Mouse (Mus musculus) cerebellum, adult 11 months (tissue): ENCODE data around the gene Brwd1.
"Not testable (repeated sequence)": the region's sequence is repeated elsewhere in the genome, so short reads cannot be mapped to it uniquely, and the experiment has no call there.

Experiments used
- DNase-seq: peaks from one replicate; pipeline ENCODE4 v3.0.0; 2022

Gene Brwd1

DNA sequence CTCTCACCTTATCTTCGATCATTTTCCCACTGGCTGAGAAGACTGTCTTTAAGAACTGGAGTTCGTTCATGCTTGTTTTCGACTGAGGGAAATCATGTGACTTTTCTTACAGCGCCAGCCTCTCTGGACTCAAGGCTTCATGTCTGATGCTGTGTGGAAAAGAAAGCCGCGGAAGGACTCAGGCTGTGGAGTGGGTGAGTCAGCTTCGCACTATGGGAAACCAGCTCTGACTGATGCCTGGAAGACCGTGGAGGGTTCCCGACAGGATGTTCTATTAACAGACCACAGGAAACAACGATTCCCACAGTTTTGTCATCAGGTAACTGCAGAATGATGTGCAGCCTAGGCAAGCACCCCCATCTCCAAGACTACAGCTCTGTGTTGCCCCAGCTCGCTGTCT is 114.9 kb downstream of the Brwd1 start:
- no peak for DNase-seq

DNA sequence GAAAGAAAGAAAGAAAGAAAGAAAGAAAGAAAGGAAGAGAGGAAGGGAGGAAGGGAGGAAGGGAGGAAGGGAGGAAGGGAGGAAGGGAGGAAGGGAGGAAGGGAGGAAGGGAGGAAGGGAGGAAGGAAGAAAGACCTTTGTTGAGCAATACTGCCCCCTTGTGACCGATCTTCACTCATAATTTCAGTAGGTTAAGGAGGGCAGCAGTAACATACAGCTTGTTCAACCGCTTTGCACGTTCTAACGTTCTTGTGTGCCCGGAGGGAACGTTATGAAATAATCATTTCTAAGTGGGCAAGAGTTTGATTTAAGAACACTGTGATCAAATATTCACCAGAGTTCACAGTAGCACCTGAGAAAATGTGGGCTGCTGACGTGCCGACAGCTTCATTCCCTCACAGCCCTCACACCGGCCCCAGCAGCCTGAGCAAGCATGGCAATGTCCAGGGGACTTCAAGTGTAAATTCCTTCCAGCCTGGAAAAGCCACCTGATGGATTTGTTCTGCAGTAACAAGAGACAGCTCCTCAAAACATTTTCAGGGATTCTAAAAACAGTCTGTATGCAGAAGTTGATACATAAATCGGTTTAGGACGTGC is 117.8 kb downstream of the Brwd1 start:
- no peak for DNase-seq

DNA sequence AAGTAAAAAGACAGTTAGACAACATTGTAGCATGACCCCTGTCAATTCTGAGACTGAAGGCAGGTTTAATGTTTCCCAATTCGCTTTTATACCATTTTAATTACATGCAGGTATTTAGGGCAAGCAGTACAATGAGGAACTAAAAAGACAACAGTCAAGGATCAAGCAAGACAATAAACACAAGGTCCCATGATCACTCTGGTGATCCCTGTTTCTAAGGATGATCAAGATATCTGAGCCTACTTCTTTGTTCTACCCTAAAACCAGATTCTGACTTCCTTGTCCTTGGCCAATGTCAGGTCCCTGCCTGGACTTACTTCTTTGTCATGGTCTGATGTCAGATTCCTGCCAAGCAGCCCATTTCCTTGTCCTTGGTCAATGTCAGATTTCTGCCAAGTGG is 120.8 kb downstream of the Brwd1 start:
- DNase-seq, result not testable (repeated sequence)

DNA sequence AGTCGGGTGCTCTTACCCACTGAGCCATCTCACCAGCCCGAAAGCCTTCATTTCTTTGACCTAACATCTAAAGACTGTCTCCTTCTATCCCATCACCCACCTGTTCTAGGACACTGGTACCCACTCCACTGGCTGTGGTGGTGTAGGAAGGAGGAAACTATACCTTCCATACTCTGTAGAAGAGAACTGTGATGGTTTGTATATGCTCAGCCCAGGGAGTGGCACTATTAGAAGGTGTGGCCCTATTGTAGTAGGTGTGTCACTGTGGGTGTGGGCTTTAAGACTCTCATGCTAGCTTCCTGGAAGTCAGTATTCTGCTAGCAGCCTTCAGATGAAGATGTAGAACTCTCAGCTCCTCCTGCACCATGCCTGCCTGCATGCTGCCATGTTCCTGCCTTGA is 121.6 kb downstream of the Brwd1 start:
- not testable (repeated sequence) for DNase-seq

DNA sequence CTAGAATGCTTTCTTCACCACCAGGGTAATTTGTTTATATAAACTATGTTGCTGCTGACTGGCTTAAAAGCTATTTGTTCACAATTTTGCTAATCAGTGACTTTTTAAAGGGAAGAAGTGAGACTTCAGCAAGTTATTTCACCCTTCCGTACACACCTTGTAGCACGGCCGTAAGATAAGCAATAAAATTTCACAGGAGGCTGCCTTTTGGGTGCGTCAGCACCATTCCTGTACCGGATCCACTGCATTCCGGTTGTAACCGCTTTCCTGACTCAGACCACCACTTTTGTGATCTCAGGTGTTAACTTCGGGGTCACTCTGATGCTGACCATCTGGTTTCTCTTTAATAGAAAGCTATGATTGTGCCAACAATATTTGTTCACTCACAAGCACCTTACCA is 124.2 kb downstream of the Brwd1 start:
- DNase-seq, result no peak

DNA sequence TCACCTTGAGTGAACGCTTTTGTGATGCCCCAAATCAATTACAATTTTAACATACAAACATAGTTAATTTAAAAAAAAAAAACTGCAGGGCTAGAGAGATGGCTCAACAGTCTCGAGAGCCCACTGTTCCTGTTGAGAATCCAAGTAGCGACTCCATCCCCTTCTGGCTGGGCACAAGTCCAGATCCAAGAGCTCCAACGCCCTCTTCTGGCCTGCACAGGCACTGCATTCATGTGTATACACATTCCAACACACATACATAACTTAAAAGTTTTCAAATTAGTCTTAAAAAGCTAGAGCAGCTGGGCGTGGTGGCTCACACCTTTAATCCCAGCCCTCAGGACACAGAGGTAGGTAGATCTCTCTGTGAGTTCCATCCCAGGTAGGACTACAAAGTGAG is 125.7 kb downstream of the Brwd1 start:
- DNase-seq, result no peak

DNA sequence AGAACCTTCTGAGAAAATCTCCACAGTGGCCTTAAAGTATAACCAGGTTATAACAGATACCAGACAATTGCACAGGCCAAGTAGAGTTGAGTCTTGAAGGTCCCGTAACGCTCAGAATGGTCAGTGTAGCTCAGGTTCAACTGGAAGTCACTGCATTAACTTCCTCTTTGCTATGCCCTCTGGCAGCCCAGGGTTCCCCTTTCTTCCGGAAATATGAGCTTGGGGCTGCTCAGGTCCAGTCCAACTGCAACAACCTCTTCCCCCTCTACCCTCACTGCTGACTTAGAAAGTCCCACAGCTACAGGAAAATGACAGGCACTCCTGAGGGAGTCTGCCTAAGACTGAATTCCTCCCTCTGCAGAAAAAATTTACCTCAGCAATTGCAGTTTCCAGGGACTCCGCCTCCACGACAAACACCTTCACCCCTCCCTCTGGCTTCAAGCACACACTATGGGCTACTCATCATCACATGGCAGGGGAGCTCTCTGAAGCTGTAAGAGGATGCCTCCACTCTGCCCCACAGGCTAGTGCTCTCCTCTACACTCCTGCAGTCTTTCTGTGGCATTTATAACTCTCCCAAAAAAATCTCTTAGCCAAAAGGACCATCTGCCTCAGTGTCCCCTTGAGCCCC is 126.5 kb downstream of the Brwd1 start:
- no peak for DNase-seq

DNA sequence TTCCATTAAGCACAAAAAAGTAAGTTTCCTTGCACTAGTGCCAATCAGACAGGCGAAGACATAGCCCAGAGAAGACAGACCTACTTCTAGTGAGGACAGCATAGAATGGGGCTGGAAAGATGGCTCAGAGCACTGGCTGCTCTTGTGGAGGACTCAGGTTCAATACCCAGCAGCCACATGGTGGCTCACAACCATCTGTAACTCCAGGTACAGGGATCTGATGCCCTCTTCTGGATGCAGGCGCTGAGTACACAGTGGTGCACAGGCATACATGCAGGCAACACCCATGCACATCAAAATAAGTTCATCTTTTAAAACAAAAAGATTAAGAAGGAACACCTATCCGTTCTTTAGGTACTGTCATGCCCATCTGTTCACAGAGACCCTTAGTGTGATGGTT is 128.0 kb downstream of the Brwd1 start:
- no peak for DNase-seq

DNA sequence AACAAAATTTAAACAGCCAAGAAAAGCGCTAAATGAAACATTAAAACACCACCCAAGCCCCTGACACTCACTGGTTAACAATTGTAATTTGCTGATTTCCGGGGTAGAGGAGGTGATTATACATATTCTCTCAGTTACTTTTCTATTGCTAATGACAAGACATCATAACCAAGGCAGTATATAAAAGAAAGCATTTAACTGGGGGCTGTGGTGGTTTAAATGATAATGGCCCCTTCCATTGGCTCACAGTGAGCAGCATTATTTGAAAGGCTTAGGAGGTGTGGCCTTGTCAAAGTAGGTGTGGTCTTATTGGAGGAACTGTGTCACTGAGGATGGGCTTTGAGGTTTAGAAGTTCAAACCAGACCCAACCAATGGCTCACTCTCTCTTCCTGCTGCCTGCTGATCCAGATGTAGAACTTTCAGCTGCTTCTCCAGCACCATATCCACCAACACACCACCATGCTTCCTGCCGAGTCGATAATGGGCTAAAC is 129.1 kb downstream of the Brwd1 start:
- DNase-seq, result no peak

DNA sequence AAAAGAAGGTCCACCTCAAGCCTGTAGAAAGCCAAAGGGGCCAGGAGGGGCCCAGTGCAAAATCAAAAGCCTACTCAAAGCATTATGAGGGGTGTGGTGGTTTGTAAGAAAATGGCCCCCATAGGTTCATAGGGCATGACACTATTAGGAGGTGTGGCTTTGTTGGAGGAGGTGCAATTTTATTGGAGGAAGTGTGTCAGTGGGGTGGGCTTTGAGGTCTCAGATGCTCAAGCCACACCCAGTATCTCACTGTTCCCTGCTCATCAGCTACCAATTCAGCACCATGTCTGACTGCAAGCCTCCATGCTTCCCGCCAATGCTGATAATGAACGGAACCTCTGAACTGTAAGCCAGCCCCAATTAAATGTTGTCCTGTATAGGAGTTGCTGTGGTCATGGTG is 130.9 kb downstream of the Brwd1 start:
- no peak for DNase-seq

DNA sequence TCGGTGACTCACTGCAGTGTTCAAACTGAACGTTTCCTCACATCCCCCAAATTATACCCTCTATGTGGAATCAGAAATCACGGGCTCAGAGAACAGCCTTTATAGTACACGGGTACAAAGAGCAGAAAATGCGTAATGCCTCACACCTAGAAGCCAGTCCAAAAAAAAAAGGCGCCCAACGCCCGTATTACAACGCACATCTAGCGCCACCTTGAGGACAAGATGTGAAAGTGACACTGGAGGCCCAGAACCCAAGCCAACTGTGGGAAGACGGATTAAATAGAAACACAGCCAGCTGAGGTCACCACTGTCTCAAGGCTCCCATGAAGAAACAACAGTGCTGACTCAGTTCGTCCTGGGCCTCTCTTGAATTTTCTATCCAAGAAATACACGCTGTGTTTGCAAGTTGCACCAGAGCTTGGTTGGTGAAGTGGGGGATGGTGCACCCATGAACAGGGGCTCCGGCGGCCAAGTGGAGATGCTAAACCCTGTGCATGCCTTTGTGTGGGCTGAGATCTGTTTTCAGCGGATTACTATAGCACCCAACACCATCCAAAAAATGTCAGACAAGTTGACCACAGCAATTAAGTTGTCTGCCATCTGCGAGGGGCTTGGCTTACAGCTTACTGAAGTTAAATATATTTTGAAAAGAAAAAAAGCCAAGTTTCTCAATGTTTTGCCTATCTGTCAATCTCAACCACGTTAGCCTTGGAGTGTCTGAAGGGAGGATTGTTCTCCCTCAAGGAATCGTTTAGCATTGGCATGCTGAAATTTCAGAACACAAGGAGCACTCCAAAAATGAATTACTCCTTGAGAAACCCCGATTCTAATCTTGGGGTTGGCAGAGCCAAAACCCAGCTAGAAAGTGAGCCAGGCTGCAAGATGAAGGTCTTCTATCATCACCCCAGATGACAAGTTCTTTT is 136.7 kb downstream of the Brwd1 start:
- peak; percentile 57 for DNase-seq

DNA sequence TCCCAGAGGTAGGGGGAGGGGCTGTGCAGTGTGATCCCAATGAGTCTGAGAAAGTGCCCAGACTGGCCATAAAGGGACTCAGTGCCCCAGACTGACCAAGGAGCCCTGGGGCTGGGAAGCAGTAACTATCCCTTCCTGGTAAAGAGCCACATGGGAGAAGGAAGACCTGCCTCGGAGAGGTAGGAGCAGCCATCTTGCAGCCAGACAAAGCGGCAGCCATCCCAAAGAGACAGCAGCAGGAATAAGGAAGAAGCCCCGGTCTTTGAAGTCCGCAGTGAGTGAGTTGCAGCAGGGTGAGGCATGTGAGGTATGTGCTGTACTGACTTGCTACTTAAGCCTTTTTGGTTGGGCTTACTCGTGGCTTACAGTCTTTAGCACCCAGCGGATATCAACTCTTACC is 139.1 kb downstream of the Brwd1 start:
- no peak for DNase-seq
